Mouse (Mus musculus) forebrain, embryonic 16.5 days (tissue): ENCODE results near the gene Ocln. TPM values are rescaled to one million over a fixed set of nuclear protein-coding genes. Genes with fewer than 3 reads are reported as not detected.
"Not testable (repeated sequence)": the region's sequence is repeated elsewhere in the genome, so short reads cannot be mapped to it uniquely, and the experiment has no call there.

Experiments used
- ATAC-seq: fragments of 200-750 bp; cut with Nextera tagmentation; 2 replicates; pipeline ENCODE4 v1.8.0; 2017; ENCODE audit warnings: mild to moderate bottlenecking, moderate library complexity
- H3K27ac ChIP-seq: fragments of 300-500 bp; sonication (generic); 2 replicates; pipeline ENCODE4 v1.5.1; 2014; ENCODE audit warnings: low read length, control low read depth
- H3K27me3 ChIP-seq: fragments of 300-500 bp; sonication (generic); replicated peaks from 2 replicates; pipeline ENCODE4 v1.6.1; 2014; ENCODE audit warnings: low read length; ENCODE audit not compliant: control insufficient read depth, insufficient read depth
- H3K36me3 ChIP-seq: fragments of 300-500 bp; sonication (generic); 2 replicates; pipeline ENCODE4 v1.6.1; 2014; ENCODE audit not compliant: control insufficient read depth, insufficient read depth
- H3K4me1 ChIP-seq: fragments of 300-500 bp; sonication (generic); replicated peaks from 2 replicates; pipeline ENCODE4 v1.6.1; 2014; ENCODE audit warnings: low read length; ENCODE audit not compliant: control insufficient read depth, insufficient read depth
- H3K4me2 ChIP-seq: fragments of 300-500 bp; sonication (generic); 2 replicates; pipeline ENCODE4 v1.6.1; 2014; ENCODE audit warnings: mild to moderate bottlenecking, low read length, control low read depth
- H3K4me3 ChIP-seq: fragments of 300-500 bp; sonication (generic); replicated peaks from 2 replicates; pipeline ENCODE4 v1.5.1; 2014; ENCODE audit warnings: mild to moderate bottlenecking, low read length, control low read depth
- H3K9ac ChIP-seq: fragments of 300-500 bp; sonication (generic); replicated peaks from 2 replicates; pipeline ENCODE4 v1.6.1; 2014; ENCODE audit warnings: low read depth, low read length, control low read depth
- H3K9me3 ChIP-seq: fragments of 300-500 bp; sonication (generic); 2 replicates; pipeline ENCODE4 v1.6.1; 2016; ENCODE audit warnings: low read length; ENCODE audit not compliant: control insufficient read depth
- WGBS: fragments of 180-500 bp; shearing (Covaris S2); extraction: QIAGEN DNeasy Blood & Tissue Kit; methylation state at CpG from one replicate; pipeline ENCODE4 v1.1.7; 2014; 5-methylcytosine and 5-hydroxymethylcytosine counted together
- polyA plus RNA-seq: library from polyadenylated mRNA; unstranded; fragments of >200 nt; fragmentation: Nextera tagmentation; extraction: Ambion mirVana; gene quantifications from 2 replicates; pipeline ENCODE4 v1.2.1, GENCODE M21; 2015

Gene Ocln
- polyA plus RNA-seq, 1 experiment from 2014 or later: 7.8 TPM

GRCm38 (mm10) chr13:100463527-100464222 lies 88.8 kb downstream of the Ocln start:
- H3K9ac ChIP-seq: no peak overlapping the region
- WGBS: 95% methylated on average over 2 of the region's 2 CpGs
- no peaks in the 10 kb centered on the region for H3K9me3 ChIP-seq
- H3K36me3 ChIP-seq: peaks cover 30% of the 10 kb centered on the region
- no peak overlapping the region for H3K4me2 ChIP-seq
- H3K4me3 ChIP-seq: no peak overlapping the region
- ATAC-seq: no peak
- H3K4me1 ChIP-seq: no peaks in the 10 kb centered on the region
- H3K27ac ChIP-seq: no peak overlapping the region
- H3K27me3 ChIP-seq: no peaks in the 10 kb centered on the region

DNA sequence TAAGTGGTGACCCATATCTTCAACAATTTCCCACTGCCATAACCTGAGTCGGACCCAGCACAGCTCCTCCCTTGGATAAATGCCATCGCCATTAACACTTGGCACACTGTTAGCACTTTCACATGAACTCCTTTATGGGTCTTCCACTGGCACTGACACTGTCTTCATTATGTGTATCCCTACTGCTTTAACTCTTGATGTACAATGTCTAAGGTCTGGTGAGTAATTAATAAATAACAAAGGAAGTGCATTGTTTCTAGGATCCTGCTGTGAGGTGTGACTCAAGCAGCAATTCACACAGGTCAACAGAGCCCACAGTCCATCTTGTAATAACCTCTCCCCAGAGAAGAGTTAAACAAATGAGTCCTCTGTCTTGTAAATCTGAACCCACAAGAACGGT lies 91.2 kb downstream of the Ocln start:
- no peak for ATAC-seq
- H3K27ac ChIP-seq: no peak overlapping the region
- no peaks in the 10 kb centered on the region for H3K9me3 ChIP-seq
- 54% methylated on average over 3 of the region's 3 CpGs for WGBS
- H3K4me2 ChIP-seq: no peak overlapping the region
- H3K9ac ChIP-seq: no peak overlapping the region
- no peak overlapping the region for H3K4me3 ChIP-seq
- no peaks in the 10 kb centered on the region for H3K27me3 ChIP-seq
- no peaks in the 10 kb centered on the region for H3K4me1 ChIP-seq
- peaks cover 10% of the 10 kb centered on the region for H3K36me3 ChIP-seq

- not testable (repeated sequence) for H3K36me3 ChIP-seq, H3K27me3 ChIP-seq, H3K9me3 ChIP-seq, H3K4me1 ChIP-seq, H3K27ac ChIP-seq, H3K9ac ChIP-seq, H3K4me2 ChIP-seq, ATAC-seq, H3K4me3 ChIP-seq
- 87% methylated on average over 8 of the region's 8 CpGs for WGBS
These were observed 99.9 kb downstream of the Ocln start, which contains the start of gene Naip1 for GRCm38 (mm10) chr13:100452415-100453127. TSS of gene Naip1 (minus strand) at chr13:100452869.

- Histone ChIP-seq H3K4me3 (no peak overlapping the region), H3K9me3 (no peaks in the 10 kb centered on the region), H3K4me2 (no peak overlapping the region), H3K36me3 (no peaks in the 10 kb centered on the region), H3K27me3 (no peaks in the 10 kb centered on the region), H3K9ac (no peak overlapping the region), H3K4me1 (no peaks in the 10 kb centered on the region), H3K27ac (no peak overlapping the region)
- whole genome bisulfite sequencing: 89% methylated on average over 1 of the region's 1 CpGs
- no peak for ATAC-seq
These were observed 103.0 kb downstream of the Ocln start for GRCm38 (mm10) chr13:100449495-100449894.

Other genes with a start within 250 kb of the Ocln start
- gene Naip6, start 235.0 kb downstream of the Ocln start, polyA plus RNA-seq: 0.04 and 0.08 TPM in 2 replicates
- gene Naip1, start 99.8 kb downstream of the Ocln start, polyA plus RNA-seq: 0.05 TPM in 1 of 2 replicates, not detected in the other
- gene Gtf2h2, start 60.1 kb downstream of the Ocln start, polyA plus RNA-seq: 68.5 and 77.4 TPM in 2 replicates
- 1.2 and 1.5 TPM in 2 replicates for gene Marveld2, start 64.3 kb upstream of the Ocln start, polyA plus RNA-seq
- gene Ak6, start 98.3 kb upstream of the Ocln start, polyA plus RNA-seq: 359 and 367 TPM in 2 replicates
- 21.1 and 23.4 TPM in 2 replicates for gene Rad17, start 98.3 kb upstream of the Ocln start, polyA plus RNA-seq
- 23.3 and 30.0 TPM in 2 replicates for gene Taf9, start 98.9 kb upstream of the Ocln start, polyA plus RNA-seq
- 1.2 and 1.4 TPM in 2 replicates for gene Ccdc125, start 117.0 kb upstream of the Ocln start, polyA plus RNA-seq
- 56.5 and 56.9 TPM in 2 replicates for gene Cdk7, start 178.2 kb upstream of the Ocln start, polyA plus RNA-seq
- 112 and 119 TPM in 2 replicates for gene Mrps36, start 191.9 kb upstream of the Ocln start, polyA plus RNA-seq
- gene Cenph, start 223.2 kb upstream of the Ocln start, polyA plus RNA-seq: 13.4 and 14.7 TPM in 2 replicates
- 102 and 131 TPM in 2 replicates for gene Ccnb1, start 233.9 kb upstream of the Ocln start, polyA plus RNA-seq